Mouse (Mus musculus) MEL (cell line): ENCODE results near the gene Bmp8a. TPM values are rescaled to one million over a fixed set of nuclear protein-coding genes. Genes with fewer than 3 reads are reported as not detected.

Experiments
- polyA plus RNA-seq, 2 experiments: library from polyadenylated mRNA; stranded (reverse) in 1 of 2; unstranded in 1 of 2; fragments of >175 nt in 1 of 2; fragments of >200 nt in 1 of 2; gene quantifications; 2 replicates each; pipeline versions ENCODE4 v1.2.1 to v1.2.4; 2012; ENCODE audit warnings: low replicate concordance in 2 of 2, low read depth in 1 of 2; ENCODE audit not compliant: insufficient read length in 2 of 2, insufficient read depth in 1 of 2, missing spikeins in 1 of 2
- total RNA-seq: library from RNA; depleted of rRNA; stranded (reverse); fragments of 300-350 nt; gene quantifications from 2 replicates; pipeline ENCODE4 v1.2.3, GENCODE M21; 2012; rRNA removed

Bmp8a gene
- total and polyA plus RNA-seq, 3 experiments: 0.19 to 0.43 TPM; not detected in 1

Other genes with a start within 250 kb of the Bmp8a start
- gene Bmp8b, start 238.1 kb downstream of the Bmp8a start, total RNA-seq: 0.08 TPM in 1 of 2 replicates, not detected in the other
- under 1 TPM in 1 of 2 experiments, not detected in 1; 0.06 TPM for gene Bmp8b, start 238.1 kb downstream of the Bmp8a start, polyA plus RNA-seq
- gene Oxct2b, start 227.0 kb downstream of the Bmp8a start, total RNA-seq: not detected in 2 replicates
- not detected for gene Oxct2b, start 227.0 kb downstream of the Bmp8a start, polyA plus RNA-seq
- gene Ppie, start 203.3 kb downstream of the Bmp8a start, total RNA-seq: 100 and 108 TPM in 2 replicates
- gene Ppie, start 203.3 kb downstream of the Bmp8a start, polyA plus RNA-seq: 10 to 100 TPM in 1 of 2 experiments, not detected in 1; 97.9 TPM
- not detected in 2 replicates for gene Hpcal4, start 160.0 kb downstream of the Bmp8a start, total RNA-seq
- gene Hpcal4, start 160.0 kb downstream of the Bmp8a start, polyA plus RNA-seq: not detected
- gene Nt5c1a, start 141.7 kb downstream of the Bmp8a start, total RNA-seq: not detected in 2 replicates
- gene Nt5c1a, start 141.7 kb downstream of the Bmp8a start, polyA plus RNA-seq: not detected
- not detected in 2 replicates for gene Heyl, start 109.7 kb downstream of the Bmp8a start, total RNA-seq
- not detected for gene Heyl, start 109.7 kb downstream of the Bmp8a start, polyA plus RNA-seq
- 330 and 394 TPM in 2 replicates for gene Pabpc4, start 80.9 kb downstream of the Bmp8a start, total RNA-seq
- 100 to 1,000 TPM in 1 of 2 experiments, not detected in 1; 684 TPM for gene Pabpc4, start 80.9 kb downstream of the Bmp8a start, polyA plus RNA-seq
- gene Oxct2a, start 19.6 kb downstream of the Bmp8a start, total RNA-seq: not detected in 2 replicates
- gene Oxct2a, start 19.6 kb downstream of the Bmp8a start, polyA plus RNA-seq: under 1 TPM in 1 of 2 experiments, not detected in 1; 0.04 TPM